15 mouse cellular contexts compared by ENCODE assay signal in the genomic region with DNA sequence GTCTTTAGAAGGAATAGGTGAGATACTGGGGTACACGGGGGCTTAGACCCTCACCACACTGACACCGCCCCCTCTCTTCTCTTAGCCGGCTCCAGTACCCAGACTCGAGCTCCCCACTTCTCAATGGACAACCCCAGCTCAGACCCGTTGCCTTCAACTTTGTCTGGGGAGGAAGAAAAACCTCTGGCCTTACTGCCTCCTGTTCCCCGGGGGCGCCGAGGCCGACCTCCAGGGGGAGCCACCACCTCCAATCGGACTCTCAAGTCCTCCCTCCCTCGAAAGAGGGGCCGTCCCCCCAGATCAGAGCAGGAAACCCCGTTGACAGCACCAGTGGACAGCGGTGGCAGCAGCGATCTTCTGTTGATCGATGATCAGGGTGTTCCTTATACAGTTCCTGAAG. TPM values are rescaled to one million over a fixed set of nuclear protein-coding genes. Genes with fewer than 3 reads are reported as not detected.
A peak's percentile ranks its signal among the peaks of the same experiment; 100 is the strongest.
DNase-seq lines count a peak whose midpoint lies in the region; ATAC-seq and TF ChIP-seq lines count a peak whose summit lies in the region.
"Had no signal": no experiment of that assay in that cellular context is flagged by ENCODE, and none has a peak within 500 bp of the region (broad histone marks: within the 10 kb centered on the region; RNA-seq: fewer than 3 reads in every experiment).

No protein-coding gene starts in this region.

- H3K4me3 ChIP-seq in hindbrain, embryonic 10.5 days = peak overlapping the region; percentile 3; the same call in 1 of the 2 replicates
- no peak overlapping the region for H3K4me3 ChIP-seq in hindbrain, embryonic 12.5 days
- no peak overlapping the region for H3K4me3 ChIP-seq in midbrain, postnatal 0 days (ENCODE audit: low read depth, low read length)
- H3K4me3 ChIP-seq in midbrain, embryonic 13.5 days (replicated peaks) = no peak overlapping the region
- H3K4me3 ChIP-seq: embryonic facial prominence, embryonic 12.5 days; neural tube, embryonic 15.5 days had no signal

- H3K4me2 ChIP-seq in hindbrain, embryonic 12.5 days (replicated peaks) = no peak overlapping the region
- no peak overlapping the region for H3K4me2 ChIP-seq in midbrain, postnatal 0 days (ENCODE audit: low read depth, low read length, poor library complexity, severe bottlenecking)
- no peak overlapping the region for H3K4me2 ChIP-seq in midbrain, embryonic 13.5 days (replicated peaks)
- H3K4me2 ChIP-seq: embryonic facial prominence, embryonic 12.5 days; lung, embryonic 14.5 days; neural tube, embryonic 15.5 days had no signal

- no peak overlapping the region for H3K9ac ChIP-seq in hindbrain, embryonic 12.5 days
- H3K9ac ChIP-seq in midbrain, postnatal 0 days (replicated peaks; ENCODE audit: low read length, poor library complexity, severe bottlenecking) = no peak overlapping the region
- H3K9ac ChIP-seq in midbrain, embryonic 13.5 days (replicated peaks) = no peak overlapping the region
- H3K9ac ChIP-seq: embryonic facial prominence, embryonic 12.5 days; lung, embryonic 14.5 days; neural tube, embryonic 15.5 days had no signal

- peaks cover 4% of the 10 kb centered on the region; the same call in 1 of the 2 replicates for H3K9me3 ChIP-seq in hindbrain, embryonic 10.5 days
- H3K9me3 ChIP-seq in hindbrain, embryonic 12.5 days (replicated peaks) = no peaks in the 10 kb centered on the region
- H3K9me3 ChIP-seq in midbrain, postnatal 0 days (ENCODE audit: low read length) = no peaks in the 10 kb centered on the region
- no peaks in the 10 kb centered on the region for H3K9me3 ChIP-seq in midbrain, embryonic 13.5 days
- H3K9me3 ChIP-seq: embryonic facial prominence, embryonic 12.5 days; neural tube, embryonic 15.5 days had no signal

- no peak overlapping the region for H3K27ac ChIP-seq in hindbrain, embryonic 10.5 days
- H3K27ac ChIP-seq in hindbrain, embryonic 12.5 days = no peak overlapping the region
- H3K27ac ChIP-seq in midbrain, postnatal 0 days (ENCODE audit: low read depth, low read length) = no peak overlapping the region
- H3K27ac ChIP-seq in midbrain, embryonic 13.5 days = no peak overlapping the region
- H3K27ac ChIP-seq: embryonic facial prominence, embryonic 12.5 days; neural tube, embryonic 15.5 days had no signal

- DNase-seq in adrenal gland, postnatal 14 days = peak; percentile 27
- DNase-seq in adrenal gland, postnatal 10 days = no peak
- no peak for DNase-seq in hindbrain, embryonic 10.5 days (ENCODE audit: low spot score)
- no peak for DNase-seq in midbrain, postnatal 0 days (ENCODE audit: low spot score)
- DNase-seq in thymus, postnatal 14 days = peak; percentile 57
- no peak for DNase-seq in right cerebral cortex, postnatal 25 days
- DNase-seq: heart, postnatal 10 days; kidney, adult 8-10 months; lung, embryonic 14.5 days; midbrain, embryonic 14.5 days had no signal

- no peak for ATAC-seq in hindbrain, embryonic 12.5 days (ENCODE audit: low FRiP score)
- ATAC-seq in midbrain, postnatal 0 days (ENCODE audit: low FRiP score) = no peak
- no peak for ATAC-seq in midbrain, embryonic 13.5 days

- TF ChIP-seq CTCF in midbrain, postnatal 0 days (IDR thresholded peaks at IDR 0.05) = peak; percentile 32; the same call in 1 of the 2 replicates

- 90% methylated on average over 16 of the region's 16 CpGs for WGBS in hindbrain, embryonic 10.5 days
- 94% methylated on average over 16 of the region's 16 CpGs for WGBS in hindbrain, embryonic 12.5 days
- 89% methylated on average over 16 of the region's 16 CpGs for WGBS in midbrain, postnatal 0 days
- 88% methylated on average over 16 of the region's 16 CpGs for WGBS in midbrain, embryonic 13.5 days

- H3K27me3 ChIP-seq in hindbrain, embryonic 10.5 days (ENCODE audit: insufficient read depth, poor library complexity, severe bottlenecking) = no peaks in the 10 kb centered on the region
- H3K27me3 ChIP-seq in hindbrain, embryonic 12.5 days = no peaks in the 10 kb centered on the region
- no peaks in the 10 kb centered on the region for H3K27me3 ChIP-seq in midbrain, postnatal 0 days (ENCODE audit: insufficient read depth, low read length)
- H3K27me3 ChIP-seq in midbrain, embryonic 13.5 days = no peaks in the 10 kb centered on the region
- H3K27me3 ChIP-seq: embryonic facial prominence, embryonic 12.5 days; neural tube, embryonic 15.5 days had no signal

- peaks cover 30% of the 10 kb centered on the region for H3K36me3 ChIP-seq in hindbrain, embryonic 10.5 days
- peaks cover 18% of the 10 kb centered on the region for H3K36me3 ChIP-seq in hindbrain, embryonic 12.5 days
- H3K36me3 ChIP-seq in midbrain, postnatal 0 days (ENCODE audit: insufficient read depth, low read length) = peaks cover 5% of the 10 kb centered on the region
- H3K36me3 ChIP-seq in midbrain, embryonic 13.5 days = peaks cover 18% of the 10 kb centered on the region

- H3K4me1 ChIP-seq in hindbrain, embryonic 10.5 days (replicated peaks) = peaks cover 38% of the 10 kb centered on the region
- peaks cover 20% of the 10 kb centered on the region for H3K4me1 ChIP-seq in hindbrain, embryonic 12.5 days
- H3K4me1 ChIP-seq in midbrain, postnatal 0 days (ENCODE audit: insufficient read depth, low read length) = peaks cover 7% of the 10 kb centered on the region; the same call in 1 of the 2 replicates
- peaks cover 32% of the 10 kb centered on the region for H3K4me1 ChIP-seq in midbrain, embryonic 13.5 days (replicated peaks)

RNA-seq across cellular contexts. Expression of gene Gm44973, which starts 2.1 kb away (rescaled TPM):
- total RNA-seq in adrenal gland, postnatal 14 days (2021) = not detected in 2 replicates
- not detected for total RNA-seq in adrenal gland, postnatal 10 days (2021)
- polyA plus RNA-seq in hindbrain, embryonic 10.5 days (2016; fragmentation: Nextera tagmentation; extraction: Ambion mirVana) = 0.46 TPM in 1 of 2 replicates, not detected in the other
- polyA plus RNA-seq in hindbrain, embryonic 12.5 days (2016; fragmentation: Nextera tagmentation; extraction: Ambion mirVana) = 0.32 TPM in 1 of 2 replicates, not detected in the other
- total RNA-seq in midbrain, postnatal 0 days (2014; rRNA removed) = not detected in 2 replicates
- polyA plus RNA-seq in midbrain, postnatal 0 days (2015; fragmentation: Nextera tagmentation; extraction: Ambion mirVana) = 1.2 and 2.6 TPM in 2 replicates
- polyA plus RNA-seq in midbrain, embryonic 13.5 days (2015; fragmentation: Nextera tagmentation; extraction: Ambion mirVana) = 0.89 and 1.3 TPM in 2 replicates
- total RNA-seq: heart, postnatal 10 days; left cerebral cortex, adult 18-20 months had no signal
- polyA plus RNA-seq: embryonic facial prominence, embryonic 12.5 days; lung, embryonic 14.5 days had no signal

RNA-seq across cellular contexts. Expression of gene Zfp865, which starts 2.8 kb away (rescaled TPM):
- 25.3 and 30.5 TPM in 2 replicates for total RNA-seq in adrenal gland, postnatal 14 days (2021)
- 10 to 100 TPM; 22.9 to 30.0 TPM for total RNA-seq in adrenal gland, postnatal 10 days (2021)
- polyA plus RNA-seq in hindbrain, embryonic 10.5 days (2016; fragmentation: Nextera tagmentation; extraction: Ambion mirVana) = 6.5 and 9.0 TPM in 2 replicates
- 9.0 and 9.3 TPM in 2 replicates for polyA plus RNA-seq in hindbrain, embryonic 12.5 days (2016; fragmentation: Nextera tagmentation; extraction: Ambion mirVana)
- total RNA-seq in midbrain, postnatal 0 days (2014; rRNA removed) = 35.0 and 48.4 TPM in 2 replicates
- 5.5 and 6.8 TPM in 2 replicates for polyA plus RNA-seq in midbrain, postnatal 0 days (2015; fragmentation: Nextera tagmentation; extraction: Ambion mirVana)
- polyA plus RNA-seq in midbrain, embryonic 13.5 days (2015; fragmentation: Nextera tagmentation; extraction: Ambion mirVana) = 5.7 and 7.9 TPM in 2 replicates

RNA-seq across cellular contexts. Expression of gene Fiz1, which starts 2.9 kb away (rescaled TPM):
- total RNA-seq in adrenal gland, postnatal 14 days (2021) = 22.7 and 25.8 TPM in 2 replicates
- 10 to 100 TPM; 24.4 to 27.7 TPM for total RNA-seq in adrenal gland, postnatal 10 days (2021)
- polyA plus RNA-seq in hindbrain, embryonic 10.5 days (2016; fragmentation: Nextera tagmentation; extraction: Ambion mirVana) = 55.2 and 65.1 TPM in 2 replicates
- 59.6 and 60.1 TPM in 2 replicates for polyA plus RNA-seq in hindbrain, embryonic 12.5 days (2016; fragmentation: Nextera tagmentation; extraction: Ambion mirVana)
- 35.5 and 36.1 TPM in 2 replicates for total RNA-seq in midbrain, postnatal 0 days (2014; rRNA removed)
- 22.8 and 25.7 TPM in 2 replicates for polyA plus RNA-seq in midbrain, postnatal 0 days (2015; fragmentation: Nextera tagmentation; extraction: Ambion mirVana)
- 42.0 and 51.1 TPM in 2 replicates for polyA plus RNA-seq in midbrain, embryonic 13.5 days (2015; fragmentation: Nextera tagmentation; extraction: Ambion mirVana)

RNA-seq across cellular contexts. Expression of gene Ccdc106, which starts 3.0 kb away (rescaled TPM):
- 1.3 and 2.7 TPM in 2 replicates for total RNA-seq in adrenal gland, postnatal 14 days (2021)
- 1 to 10 TPM; 2.1 to 2.6 TPM for total RNA-seq in adrenal gland, postnatal 10 days (2021)
- polyA plus RNA-seq in hindbrain, embryonic 10.5 days (2016; fragmentation: Nextera tagmentation; extraction: Ambion mirVana) = 5.4 and 7.9 TPM in 2 replicates
- 17.4 and 19.9 TPM in 2 replicates for polyA plus RNA-seq in hindbrain, embryonic 12.5 days (2016; fragmentation: Nextera tagmentation; extraction: Ambion mirVana)
- 65.6 and 68.8 TPM in 2 replicates for total RNA-seq in midbrain, postnatal 0 days (2014; rRNA removed)
- polyA plus RNA-seq in midbrain, postnatal 0 days (2015; fragmentation: Nextera tagmentation; extraction: Ambion mirVana) = 75.4 and 77.3 TPM in 2 replicates
- 25.8 and 30.1 TPM in 2 replicates for polyA plus RNA-seq in midbrain, embryonic 13.5 days (2015; fragmentation: Nextera tagmentation; extraction: Ambion mirVana)

RNA-seq across cellular contexts. Expression of gene Zfp524, which starts 3.1 kb away (rescaled TPM):
- 11.7 and 12.9 TPM in 2 replicates for total RNA-seq in adrenal gland, postnatal 14 days (2021)
- 10 to 100 TPM; 12.6 to 13.2 TPM for total RNA-seq in adrenal gland, postnatal 10 days (2021)
- polyA plus RNA-seq in hindbrain, embryonic 10.5 days (2016; fragmentation: Nextera tagmentation; extraction: Ambion mirVana) = 9.7 and 9.9 TPM in 2 replicates
- 8.5 and 9.1 TPM in 2 replicates for polyA plus RNA-seq in hindbrain, embryonic 12.5 days (2016; fragmentation: Nextera tagmentation; extraction: Ambion mirVana)
- total RNA-seq in midbrain, postnatal 0 days (2014; rRNA removed) = 3.9 and 7.3 TPM in 2 replicates
- 2.9 and 3.5 TPM in 2 replicates for polyA plus RNA-seq in midbrain, postnatal 0 days (2015; fragmentation: Nextera tagmentation; extraction: Ambion mirVana)
- 8.6 and 8.9 TPM in 2 replicates for polyA plus RNA-seq in midbrain, embryonic 13.5 days (2015; fragmentation: Nextera tagmentation; extraction: Ambion mirVana)

Comparison
In these comparisons a context has a peak if more than half of its experiments do, and no peak if none do; other contexts are left out.
1. DNase-seq: peak in adrenal gland, postnatal 14 days (single experiment) and thymus, postnatal 14 days (single experiment); none in adrenal gland, postnatal 10 days (single experiment), hindbrain, embryonic 10.5 days (single experiment), midbrain, postnatal 0 days (single experiment) and right cerebral cortex, postnatal 25 days (single experiment).